Mouse (Mus musculus): Measurements from ENCODE around the gene Slc9c1.
"Not testable (repeated sequence)": the region's sequence is repeated elsewhere in the genome, so short reads cannot be mapped to it uniquely, and the experiment has no call there.

Slc9c1 gene

DNA sequence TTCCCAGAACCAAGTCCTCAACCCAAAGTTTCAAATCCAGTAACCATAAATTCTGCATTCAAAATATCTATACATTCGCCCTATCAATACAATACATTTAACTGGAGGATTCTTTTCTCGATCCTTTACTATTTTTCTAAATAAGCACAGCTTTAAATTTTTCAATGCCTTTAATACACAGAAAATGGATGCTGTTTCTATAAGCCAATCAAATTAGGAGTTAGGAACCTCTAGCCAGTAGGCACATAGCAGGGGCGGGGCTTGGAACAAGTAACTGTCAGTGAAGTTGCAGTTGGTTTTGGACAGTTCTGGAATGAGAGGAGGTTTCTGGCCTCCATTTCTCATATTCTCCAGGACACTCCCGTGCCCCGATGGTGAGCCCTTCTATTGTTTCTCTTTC is at the start of gene Slc9c1:
Gene Slc9c1, plus strand, starts transcription at position 301 of the 400 bp plus-strand sequence.
- in situ Hi-C loops (cut with MboI; ENCODE audit: unreplicated experiment in 2 of 2): no loop called here

DNA sequence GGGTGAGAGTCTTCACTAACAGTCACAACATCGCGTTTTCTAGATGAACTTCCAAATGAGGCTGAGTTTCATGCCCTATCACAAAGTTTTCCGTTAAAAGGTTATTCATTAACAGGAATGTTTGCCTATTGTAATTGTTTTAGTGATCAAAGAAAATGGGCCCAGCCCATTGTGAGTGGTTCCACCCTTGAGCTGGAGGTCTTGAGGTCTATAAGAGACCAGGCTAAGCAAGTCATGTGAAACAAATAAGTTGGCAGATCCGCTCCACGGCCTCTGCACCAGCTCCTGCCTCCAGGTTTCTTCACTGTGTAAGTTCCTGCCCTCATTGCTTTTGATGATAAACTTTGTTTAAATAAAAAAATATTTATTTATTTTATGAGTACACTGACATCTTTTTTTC is 42.2 kb upstream of the Slc9c1 start, which contains the start of gene Gm609:
Gene Gm609, minus strand, starts transcription at position 43 of the 400 bp plus-strand sequence.
- in situ Hi-C loops (cut with MboI; ENCODE audit: unreplicated experiment in 2 of 2): no loop called here

DNA sequence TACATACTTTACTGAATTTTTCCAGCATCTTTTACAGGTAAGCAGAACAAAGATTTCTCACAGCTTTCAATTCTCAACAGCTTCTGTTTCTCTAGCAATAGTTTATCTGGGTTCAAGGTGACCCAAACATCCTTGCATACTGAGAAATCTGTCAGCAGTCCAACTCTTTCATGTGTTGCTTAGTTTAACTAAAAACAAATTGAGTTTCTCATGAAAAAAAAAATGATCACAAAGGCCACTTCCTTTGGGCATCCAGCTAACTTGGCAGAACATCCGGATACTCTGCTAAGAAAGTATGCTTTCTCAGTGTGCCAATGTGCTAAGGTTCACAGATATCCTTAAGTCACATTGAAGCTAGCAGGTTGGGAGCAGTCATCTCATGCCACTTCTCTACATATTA is 39.8 kb upstream of the Slc9c1 start:
- in situ Hi-C loops (cut with MboI; ENCODE audit: unreplicated experiment in 2 of 2): no loop called here

DNA sequence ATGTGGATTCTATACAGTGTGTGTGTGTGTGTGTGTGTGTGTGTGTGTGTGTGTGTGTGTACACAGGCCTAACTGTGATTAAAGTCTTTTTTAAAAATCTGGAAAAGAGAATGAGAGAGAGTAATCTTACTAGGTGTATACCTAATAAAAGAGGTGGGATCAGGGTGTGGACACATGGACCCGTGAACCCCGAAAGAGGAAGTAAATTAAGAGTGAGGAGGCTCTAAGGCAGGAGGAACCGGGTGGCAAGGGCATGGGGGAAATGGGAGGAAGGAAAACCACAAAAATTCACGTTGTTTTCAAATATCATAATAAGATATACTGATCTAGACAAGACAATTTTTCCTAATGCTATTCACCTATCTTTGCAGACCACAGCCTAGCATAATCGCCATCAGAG is 9.6 kb upstream of the Slc9c1 start:
- in situ Hi-C loops (cut with MboI; ENCODE audit: unreplicated experiment in 2 of 2): no loop called here

DNA sequence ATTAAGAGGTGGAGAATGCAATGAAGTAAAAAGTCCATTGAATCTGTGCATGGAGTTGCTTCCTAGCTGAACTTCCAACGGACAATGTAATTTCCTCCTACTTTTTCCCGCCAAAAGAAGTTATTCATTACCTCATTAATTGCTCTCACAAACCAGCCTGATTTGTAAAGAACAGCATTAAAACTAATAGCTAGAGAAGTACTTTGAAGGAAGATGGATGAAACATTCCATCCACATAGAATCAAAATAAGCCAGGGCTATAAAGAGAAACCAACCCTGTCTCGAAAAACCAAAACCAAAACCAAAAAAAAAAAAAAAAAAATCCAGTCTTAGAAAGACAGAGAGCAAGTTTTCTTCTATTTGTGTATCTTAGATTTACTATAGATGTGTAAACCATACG is 3.2 kb upstream of the Slc9c1 start, which contains the start of gene Gm17783:
Gene Gm17783, minus strand, starts transcription at position 101 of the 400 bp plus-strand sequence.
- in situ Hi-C loops (cut with MboI; ENCODE audit: unreplicated experiment in 2 of 2): no loop called here

DNA sequence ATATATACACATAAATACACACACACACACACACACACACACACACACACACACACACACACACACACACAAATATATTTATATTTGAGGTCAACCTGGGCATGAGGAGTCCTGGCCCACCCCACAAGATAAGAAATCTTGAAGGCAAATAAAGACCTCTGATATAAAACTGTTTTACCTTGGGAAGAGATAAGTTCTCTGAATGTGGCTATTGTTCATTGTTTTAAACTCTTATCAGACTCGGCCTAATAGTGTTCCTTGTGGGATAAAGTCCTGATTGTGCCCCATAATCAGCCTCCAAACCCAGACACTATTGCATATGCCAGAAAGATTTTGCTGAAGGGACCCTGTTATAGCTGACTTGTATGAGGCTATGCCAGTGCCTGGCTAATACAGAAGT is 3.2 kb downstream of the Slc9c1 start:
- in situ Hi-C loops (cut with MboI; ENCODE audit: unreplicated experiment in 2 of 2): not testable (repeated sequence)

DNA sequence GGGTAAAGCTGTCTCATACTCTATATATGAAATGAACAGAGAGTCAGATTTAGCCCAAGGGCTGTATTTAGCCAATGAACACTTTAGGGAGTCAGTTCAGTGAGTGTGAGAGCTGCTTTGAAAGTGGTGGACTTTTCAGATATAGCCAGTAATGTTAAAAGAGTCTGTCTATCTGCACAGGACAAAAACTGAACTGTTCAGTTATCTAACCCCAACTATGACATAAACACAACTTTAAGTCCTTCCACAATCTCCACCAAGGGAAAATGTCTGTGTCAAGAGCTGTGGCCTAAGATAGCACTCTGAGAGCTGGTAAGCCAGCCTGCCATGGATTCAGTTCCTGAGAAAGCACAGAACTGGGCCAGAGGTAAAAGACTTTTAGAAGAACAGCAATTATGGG is 7.0 kb downstream of the Slc9c1 start:
- in situ Hi-C loops (cut with MboI; ENCODE audit: unreplicated experiment in 2 of 2): no loop called here

DNA sequence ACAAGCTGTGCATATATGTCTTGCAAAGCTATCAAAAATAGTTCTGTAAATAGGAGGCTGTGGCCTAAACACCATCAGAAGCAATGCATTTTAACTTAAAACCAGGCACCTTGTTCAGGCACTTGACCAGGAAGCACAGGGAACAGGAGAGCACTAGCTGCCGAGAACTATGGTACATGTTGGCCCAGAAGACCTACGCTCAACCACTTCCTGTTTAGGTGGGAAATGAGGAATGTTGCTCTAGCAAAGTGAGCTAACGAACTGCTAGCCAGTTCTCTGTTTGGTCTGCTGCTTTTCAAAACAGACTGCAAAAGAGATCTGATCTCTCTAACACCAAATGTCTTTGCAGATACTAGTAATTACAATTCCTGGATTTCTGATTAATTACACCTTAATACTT is 9.2 kb downstream of the Slc9c1 start:
- in situ Hi-C loops (cut with MboI; ENCODE audit: unreplicated experiment in 2 of 2): no loop called here

DNA sequence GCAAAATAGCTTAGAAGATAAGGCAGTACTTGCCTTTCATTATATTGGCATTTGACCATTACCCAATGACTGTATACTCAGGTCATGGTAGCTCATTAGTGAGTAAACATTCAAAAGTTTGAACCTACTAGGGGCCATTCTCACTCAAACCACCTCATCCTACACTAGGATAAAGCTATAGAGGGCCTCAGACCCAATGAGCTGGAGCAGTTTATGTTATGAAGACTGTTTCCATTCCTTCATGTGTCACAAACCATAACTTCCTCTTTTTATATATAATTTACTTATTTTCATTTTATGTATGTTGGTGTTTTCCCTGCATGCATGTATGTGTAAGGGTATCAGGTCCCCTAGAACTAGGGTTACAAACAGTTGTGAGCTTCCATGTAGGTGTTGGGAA is 12.9 kb downstream of the Slc9c1 start:
- in situ Hi-C loops (cut with MboI; ENCODE audit: unreplicated experiment in 2 of 2): no loop called here

DNA sequence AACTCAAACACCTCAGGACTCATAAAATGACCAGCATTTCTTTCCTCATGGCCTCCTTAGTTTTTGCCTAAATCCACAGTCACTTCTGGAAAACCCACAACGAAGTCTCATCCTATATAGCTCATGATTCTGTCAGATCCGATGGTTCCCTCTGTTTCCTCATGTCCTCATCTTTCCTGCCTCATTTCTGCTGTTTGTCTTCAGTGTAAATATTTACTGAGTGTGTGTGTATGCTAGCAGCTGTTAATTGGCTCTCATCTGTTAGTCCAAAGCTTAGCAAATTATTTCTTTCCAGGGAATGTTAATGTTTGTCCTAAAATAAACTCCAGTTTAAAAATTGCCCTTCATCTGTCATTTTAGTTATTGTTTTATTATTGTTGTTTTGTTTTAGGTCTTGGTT is 16.5 kb downstream of the Slc9c1 start:
- in situ Hi-C loops (cut with MboI; ENCODE audit: unreplicated experiment in 2 of 2): no loop called here

DNA sequence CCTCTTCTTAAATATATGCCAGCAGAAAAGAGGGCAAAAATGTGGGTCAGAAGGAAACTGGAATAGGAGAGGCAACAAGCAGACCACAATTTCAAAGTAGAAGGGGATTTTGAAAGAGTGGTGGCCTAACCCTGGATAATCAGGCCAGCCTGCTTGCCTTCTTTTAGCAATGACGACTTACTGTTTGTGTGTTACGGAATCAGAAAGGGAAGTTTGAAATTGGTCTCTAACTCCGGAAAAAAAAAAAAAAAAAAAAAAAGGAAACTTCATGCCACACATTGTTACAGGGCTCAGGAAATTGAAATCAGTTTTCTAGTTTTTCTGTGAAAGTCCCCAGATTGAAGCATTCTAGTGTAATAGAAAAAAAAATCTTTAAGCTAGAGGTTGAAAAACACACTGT is 26.6 kb downstream of the Slc9c1 start:
- in situ Hi-C loops (cut with MboI; ENCODE audit: unreplicated experiment in 2 of 2): no loop called here

DNA sequence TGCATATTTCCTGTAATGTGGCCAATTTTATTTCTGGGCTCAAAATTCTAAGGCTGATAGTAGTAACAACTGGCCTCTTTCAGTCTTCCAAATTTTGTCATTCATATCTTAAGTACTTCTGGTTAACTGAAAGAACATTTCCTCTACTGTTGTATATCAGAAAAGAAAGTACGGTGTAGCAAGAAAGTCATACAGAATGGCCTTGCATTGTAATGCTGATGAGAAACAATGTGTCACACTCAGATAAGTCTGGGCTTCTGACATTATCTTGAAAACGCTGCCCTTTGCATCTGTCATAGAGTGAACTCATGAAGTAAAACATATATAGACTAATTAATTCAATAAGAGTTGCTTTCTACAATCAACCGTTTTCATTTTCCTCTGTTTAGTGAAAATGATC is 37.2 kb downstream of the Slc9c1 start:
- in situ Hi-C loops (cut with MboI; ENCODE audit: unreplicated experiment in 2 of 2): no loop called here

DNA sequence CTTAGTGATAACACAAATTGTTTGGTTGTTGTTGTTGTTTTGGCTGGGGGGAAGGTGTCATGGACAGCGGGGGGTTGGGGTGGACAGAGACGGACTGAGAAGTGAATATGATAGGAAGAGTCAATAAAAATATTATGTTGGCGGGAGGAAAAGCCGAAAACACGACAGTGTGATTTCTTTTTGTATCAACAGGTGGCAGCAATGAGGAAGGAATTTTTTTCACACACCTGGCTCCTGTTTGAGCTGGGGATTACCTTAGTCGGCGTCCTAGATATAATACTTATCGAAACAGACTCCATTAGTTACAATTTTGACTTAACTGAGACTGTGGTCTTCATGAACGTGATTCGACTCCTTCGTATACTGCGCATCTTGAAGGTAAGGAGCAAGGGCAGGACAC is 44.8 kb downstream of the Slc9c1 start:
- in situ Hi-C loops (cut with MboI; ENCODE audit: unreplicated experiment in 2 of 2): loop anchor here (5.0 to 25.0 kb wide), 6 partner anchors 52 to 388 kb away; partner anchors contain the start of gene Phldb2 (in 1 of the 2)

DNA sequence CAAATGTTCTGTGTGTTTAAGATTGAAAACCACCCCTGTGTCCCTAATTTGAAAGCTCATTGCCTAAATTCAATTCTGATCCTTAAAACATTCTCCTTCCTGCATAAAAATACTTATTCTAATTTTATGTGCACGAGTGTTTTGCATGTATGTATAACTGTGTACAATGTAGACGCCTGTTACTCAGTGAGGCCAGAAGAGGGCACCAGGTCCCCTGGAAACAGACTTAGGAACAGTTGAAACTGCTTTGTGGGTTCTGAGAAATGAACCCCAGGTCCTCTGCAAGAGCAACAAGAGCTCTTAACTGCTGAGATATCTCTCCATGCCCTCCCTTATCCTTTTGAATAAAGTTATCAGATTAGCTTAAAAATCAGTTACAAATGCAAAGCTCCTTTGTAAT is 47.4 kb downstream of the Slc9c1 start:
- in situ Hi-C loops (cut with MboI; ENCODE audit: unreplicated experiment in 2 of 2): loop anchor here (5.0 to 25.0 kb wide), 6 partner anchors 50 to 390 kb away; partner anchors contain the start of gene Phldb2 (in 1 of the 2)

DNA sequence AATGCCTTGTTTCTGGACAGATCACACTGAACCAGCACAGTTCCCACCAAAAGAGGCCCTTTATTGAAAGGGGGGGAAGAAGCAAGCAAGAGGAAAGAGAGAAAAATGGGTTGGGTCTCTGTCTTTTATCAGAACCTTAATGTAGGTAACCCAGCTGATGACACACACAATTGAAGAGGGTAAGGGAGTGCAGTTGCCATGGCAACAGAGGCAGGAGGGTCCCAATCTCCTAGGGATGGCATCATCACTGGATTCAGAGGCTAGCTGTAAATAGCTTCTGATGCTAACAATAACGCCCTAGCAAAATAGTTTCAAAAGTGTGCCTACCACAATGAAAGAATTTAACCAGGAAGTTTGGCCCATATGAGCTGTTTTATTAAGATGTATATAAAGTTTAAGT is 58.5 kb downstream of the Slc9c1 start:
- in situ Hi-C loops (cut with MboI; ENCODE audit: unreplicated experiment in 2 of 2): loop anchor here in 1 of 2 experiments (25.0 kb wide), 1 partner anchor 369 kb away; the partner anchor contains the start of gene Phldb2

DNA sequence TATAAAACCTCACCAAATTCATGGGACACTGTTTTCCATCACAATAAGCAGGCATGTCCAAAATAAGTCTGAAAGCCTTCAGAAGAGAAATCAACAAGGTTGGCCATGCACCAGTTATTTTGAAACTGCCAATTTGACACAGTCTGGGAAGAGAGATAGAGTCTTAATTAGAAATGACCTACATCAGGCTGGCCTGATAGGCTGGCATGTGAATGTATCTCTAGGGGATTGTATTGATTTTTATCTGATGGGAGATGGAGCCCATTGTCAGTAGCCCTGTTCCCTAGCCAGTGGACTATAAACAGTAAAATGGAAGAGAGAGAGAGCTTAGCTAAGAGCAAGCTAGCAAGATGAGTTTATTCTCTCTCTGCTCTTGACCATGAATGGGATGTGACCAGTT is 60.4 kb downstream of the Slc9c1 start:
- in situ Hi-C loops (cut with MboI; ENCODE audit: unreplicated experiment in 2 of 2): loop anchor here in 1 of 2 experiments (25.0 kb wide), 1 partner anchor 367 kb away; the partner anchor contains the start of gene Phldb2

DNA sequence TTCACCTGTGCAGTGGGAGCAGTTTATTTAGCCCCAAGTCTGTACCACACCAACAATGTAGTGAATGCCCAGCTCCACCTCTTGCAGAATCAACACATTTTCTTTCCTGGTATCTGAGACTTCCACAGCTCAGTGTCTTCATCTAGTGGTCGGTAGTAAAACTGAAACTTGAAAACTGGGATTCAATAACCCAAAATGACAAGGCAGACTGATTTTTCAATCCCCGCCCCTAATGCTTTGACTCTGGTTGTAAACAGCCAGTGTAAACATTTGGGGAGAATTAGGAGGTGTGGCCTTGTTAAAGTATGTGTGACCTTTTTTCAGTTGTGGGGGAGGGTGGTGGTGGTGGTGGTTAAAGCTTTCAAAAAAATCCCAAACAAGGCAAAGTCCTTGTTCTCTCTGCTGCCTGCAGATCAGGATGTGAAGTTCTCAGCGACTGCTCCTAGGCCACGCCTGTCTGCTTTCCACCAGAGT is 73.4 kb downstream of the Slc9c1 start:
- in situ Hi-C loops (cut with MboI; ENCODE audit: unreplicated experiment in 2 of 2): loop anchor here in 1 of 2 experiments (25.0 kb wide), 1 partner anchor 1121 kb away; no protein-coding TSS in a partner anchor

DNA sequence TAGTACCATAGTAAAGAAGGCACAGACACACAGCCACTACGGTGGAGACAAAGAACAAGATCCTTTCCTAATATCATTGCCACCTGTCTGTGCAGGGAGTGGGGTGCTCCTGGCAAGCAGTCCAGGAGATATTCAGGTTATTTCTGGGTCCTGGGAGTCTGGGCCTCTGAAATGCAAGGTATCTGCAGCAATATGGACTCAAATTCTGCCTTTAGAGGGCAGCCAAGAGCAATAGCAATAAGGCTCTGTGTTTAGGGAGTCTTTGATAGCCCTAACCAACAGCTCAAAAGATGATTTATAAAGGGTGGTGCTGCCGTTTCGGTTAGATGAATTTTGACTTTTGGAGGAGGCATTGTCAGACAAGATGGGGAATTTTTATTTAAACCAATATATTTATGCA is 74.2 kb downstream of the Slc9c1 start:
- in situ Hi-C loops (cut with MboI; ENCODE audit: unreplicated experiment in 2 of 2): loop anchor here in 1 of 2 experiments (25.0 kb wide), 1 partner anchor 1122 kb away; no protein-coding TSS in a partner anchor

DNA sequence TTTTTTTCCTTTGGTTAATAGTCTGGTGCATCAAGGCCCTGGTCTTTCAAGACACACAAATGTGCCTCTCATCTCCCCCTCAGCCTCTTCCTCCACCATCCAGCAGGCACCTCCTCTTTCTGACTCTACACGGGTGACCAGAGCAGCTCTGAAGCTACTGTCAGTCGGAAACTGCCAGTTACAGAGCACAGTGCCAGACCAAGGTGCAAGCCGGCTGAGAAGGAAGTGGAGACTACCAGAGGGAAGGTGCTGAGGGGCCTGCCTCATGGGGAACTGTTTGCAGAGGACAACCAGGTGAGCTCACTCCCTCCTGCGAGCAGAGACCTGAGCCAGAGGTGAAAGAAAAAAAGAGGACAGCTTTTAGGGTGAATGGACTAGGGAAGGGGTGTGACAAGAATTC is 75.2 kb downstream of the Slc9c1 start, which contains the start of gene Gcsam:
Gene Gcsam, plus strand, starts transcription at position 114 of the 400 bp plus-strand sequence.
- in situ Hi-C loops (cut with MboI; ENCODE audit: unreplicated experiment in 2 of 2): loop anchor here (10.0 to 25.0 kb wide), 2 partner anchors 65 to 1123 kb away; no protein-coding TSS in a partner anchor

DNA sequence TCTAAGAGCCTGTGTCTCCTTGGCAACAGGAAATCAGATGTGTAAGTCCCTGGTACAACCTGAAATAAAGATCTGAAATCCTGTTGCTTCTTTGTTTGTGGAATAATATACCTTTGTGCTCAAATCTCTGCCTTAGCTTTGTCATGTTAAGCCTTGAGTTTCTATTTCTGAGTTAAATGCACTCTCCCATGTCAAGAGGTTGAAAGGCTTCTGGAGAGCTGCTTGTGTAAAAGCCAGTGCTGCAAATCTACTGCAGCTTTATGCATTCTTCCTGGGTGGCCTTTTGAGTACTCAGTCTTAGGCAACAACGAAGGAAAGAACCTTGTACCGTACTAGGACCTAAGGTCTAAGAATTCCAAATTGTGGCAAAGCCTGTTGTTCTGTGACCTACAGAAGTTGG is 78.1 kb downstream of the Slc9c1 start:
- in situ Hi-C loops (cut with MboI; ENCODE audit: unreplicated experiment in 2 of 2): loop anchor here (10.0 to 25.0 kb wide), 2 partner anchors 62 to 1126 kb away; no protein-coding TSS in a partner anchor

DNA sequence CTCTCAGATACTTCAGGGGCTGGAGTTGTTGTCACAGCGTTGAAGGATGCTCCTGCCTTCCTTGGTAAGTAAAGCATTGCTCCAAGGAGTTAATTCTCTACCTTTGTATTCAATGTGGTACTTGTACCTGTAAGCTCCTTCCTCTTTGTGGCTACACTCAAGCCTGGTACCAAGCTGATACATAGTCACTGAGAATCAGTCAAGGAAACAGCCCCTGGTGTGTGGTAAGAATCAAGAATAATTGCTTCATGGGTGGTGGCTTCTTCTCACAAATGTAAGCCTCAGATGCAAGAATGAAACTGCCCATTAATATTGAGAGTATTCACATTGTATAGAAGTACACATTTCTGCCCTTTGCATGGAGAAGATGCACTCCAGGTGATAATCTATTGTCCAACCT is 80.8 kb downstream of the Slc9c1 start:
- in situ Hi-C loops (cut with MboI; ENCODE audit: unreplicated experiment in 2 of 2): loop anchor here (10.0 to 25.0 kb wide), 2 partner anchors 59 to 1129 kb away; no protein-coding TSS in a partner anchor

DNA sequence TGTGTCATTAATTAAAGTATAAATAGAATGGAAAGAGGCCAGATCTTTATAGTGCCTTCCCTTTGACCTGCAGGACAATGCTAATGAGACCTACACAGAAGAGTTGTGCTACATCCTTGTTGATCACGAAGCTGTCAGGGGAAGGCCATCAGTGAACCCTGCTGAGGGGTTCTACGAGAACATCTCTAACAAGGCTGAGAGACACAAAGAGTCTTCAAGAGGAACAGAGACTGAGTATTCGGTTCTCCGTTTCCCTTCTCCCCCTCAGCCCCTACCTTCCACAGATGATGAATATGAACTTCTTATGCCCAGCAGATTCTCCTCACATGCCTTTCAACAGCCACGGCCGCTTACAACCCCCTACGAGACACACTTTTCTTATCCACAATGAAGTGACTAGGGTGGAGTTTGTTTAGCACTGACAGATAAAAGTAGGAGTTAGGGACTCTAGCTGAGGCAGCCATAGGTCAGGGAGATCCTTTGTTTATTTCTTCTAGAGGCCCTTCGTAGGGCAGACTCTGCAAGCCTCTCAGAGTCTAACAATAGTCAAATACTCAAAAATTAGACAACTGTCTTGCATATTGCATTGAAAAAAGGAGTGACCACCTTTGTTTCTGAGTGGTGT is 84.8 kb downstream of the Slc9c1 start:
- in situ Hi-C loops (cut with MboI; ENCODE audit: unreplicated experiment in 2 of 2): loop anchor here (10.0 to 25.0 kb wide), 2 partner anchors 55 to 1133 kb away; no protein-coding TSS in a partner anchor
